Mouse (Mus musculus): ENCODE measurements around the gene Hnrnpab. TPM values are rescaled to one million over a fixed set of nuclear protein-coding genes. Genes with fewer than 3 reads are reported as not detected.

Hnrnpab gene
- polyA plus RNA-seq (2014; fragmentation: Nextera tagmentation; extraction: Ambion mirVana): 329 and 397 TPM in 2 replicates

DNA sequence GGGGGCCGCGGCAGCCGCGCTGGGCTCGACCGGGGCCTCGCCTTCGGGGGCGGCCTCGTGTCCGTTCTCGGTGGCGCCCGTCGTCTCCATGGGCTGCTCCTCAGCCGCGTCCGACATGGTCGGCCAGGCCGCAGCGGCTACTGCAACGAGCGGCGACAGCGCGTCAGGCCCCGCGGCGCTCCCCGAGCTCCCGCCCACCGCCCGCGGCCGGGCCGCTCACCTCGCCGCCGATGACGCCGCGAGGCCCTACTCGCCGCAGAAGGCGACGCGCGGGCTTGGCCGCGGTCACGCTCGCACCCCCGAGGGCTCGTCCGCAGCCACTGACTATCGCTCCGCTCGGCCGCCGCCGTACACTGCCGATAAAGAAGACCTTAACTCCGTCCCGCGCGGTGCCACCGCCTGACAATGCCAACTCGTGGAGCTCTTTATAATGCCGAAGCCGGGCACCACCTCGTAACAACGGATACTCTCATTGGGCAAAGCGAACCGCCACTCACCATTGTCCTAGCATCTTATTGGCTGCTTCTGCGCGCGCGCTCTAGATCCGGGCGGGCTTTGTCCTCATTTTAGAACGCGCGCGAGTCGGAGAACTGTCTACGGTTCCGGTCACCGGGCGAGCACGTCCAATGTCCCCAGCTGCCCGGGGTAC lies at the start of gene Hnrnpab:
Gene Hnrnpab, minus strand, starts transcription at position 401 of the 649 bp plus-strand sequence.
- WGBS: under 1% methylated on average over 85 of the region's 91 CpGs
- H3K4me1 ChIP-seq (ENCODE audit: control insufficient read depth, insufficient read depth, low read length): peaks cover 13% of the 10 kb centered on the region
- H3K27ac ChIP-seq (ENCODE audit: low read depth, low read length): peak within 1 kb of the TSS; percentile 93
- H3K36me3 ChIP-seq (ENCODE audit: control insufficient read depth, insufficient read depth, low read length): peaks cover 37% of the 10 kb centered on the region
- H3K9me3 ChIP-seq (ENCODE audit: control insufficient read depth, low read length): no peaks in the 10 kb centered on the region
- ATAC-seq (ENCODE audit: low read depth): peak; percentile 95
- peak within 1 kb of the TSS; percentile 99 for H3K9ac ChIP-seq (replicated peaks; ENCODE audit: low read depth, low read length)
- peak within 1 kb of the TSS; percentile 81 for H3K4me2 ChIP-seq (ENCODE audit: low read depth, low read length)
- no peaks in the 10 kb centered on the region for H3K27me3 ChIP-seq (ENCODE audit: control insufficient read depth, insufficient read depth, low read length)
- H3K4me3 ChIP-seq (ENCODE audit: low read depth, low read length): peak within 1 kb of the TSS; percentile 98

- H3K9ac ChIP-seq (replicated peaks; ENCODE audit: low read depth, low read length): no peak overlapping the region
- H3K36me3 ChIP-seq (ENCODE audit: control insufficient read depth, insufficient read depth, low read length): no peaks in the 10 kb centered on the region
- peaks cover 5% of the 10 kb centered on the region; the same call in 1 of the 2 replicates for H3K27me3 ChIP-seq (ENCODE audit: control insufficient read depth, insufficient read depth, low read length)
- H3K27ac ChIP-seq (ENCODE audit: low read depth, low read length): no peak overlapping the region
- no peak overlapping the region for H3K4me2 ChIP-seq (ENCODE audit: low read depth, low read length)
- no peaks in the 10 kb centered on the region for H3K9me3 ChIP-seq (ENCODE audit: control insufficient read depth, low read length)
- WGBS: 98% methylated on average over 3 of the region's 3 CpGs
- ATAC-seq (ENCODE audit: low read depth): no peak
- peaks cover 8% of the 10 kb centered on the region; the same call in 1 of the 2 replicates for H3K4me1 ChIP-seq (ENCODE audit: control insufficient read depth, insufficient read depth, low read length)
- H3K4me3 ChIP-seq (ENCODE audit: low read depth, low read length): no peak overlapping the region
Measured at GRCm38 (mm10) chr11:51654891-51655290, 48.2 kb upstream of the Hnrnpab start.

- Histone ChIP-seq H3K9me3 (ENCODE audit: control insufficient read depth, low read length) (no peaks in the 10 kb centered on the region), H3K4me1 (ENCODE audit: control insufficient read depth, insufficient read depth, low read length) (peaks cover 16% of the 10 kb centered on the region), H3K36me3 (ENCODE audit: control insufficient read depth, insufficient read depth, low read length) (no peaks in the 10 kb centered on the region), H3K27ac (ENCODE audit: low read depth, low read length) (no peak overlapping the region), H3K9ac (replicated peaks; ENCODE audit: low read depth, low read length) (no peak overlapping the region), H3K4me2 (ENCODE audit: low read depth, low read length) (no peak overlapping the region), H3K4me3 (ENCODE audit: low read depth, low read length) (no peak overlapping the region), H3K27me3 (ENCODE audit: control insufficient read depth, insufficient read depth, low read length) (peaks cover 5% of the 10 kb centered on the region; the same call in 1 of the 2 replicates)
- WGBS: 87% methylated on average over 6 of the region's 6 CpGs
- ATAC-seq (ENCODE audit: low read depth): no peak
Measured at GRCm38 (mm10) chr11:51653736-51654135, 47.1 kb upstream of the Hnrnpab start.

DNA sequence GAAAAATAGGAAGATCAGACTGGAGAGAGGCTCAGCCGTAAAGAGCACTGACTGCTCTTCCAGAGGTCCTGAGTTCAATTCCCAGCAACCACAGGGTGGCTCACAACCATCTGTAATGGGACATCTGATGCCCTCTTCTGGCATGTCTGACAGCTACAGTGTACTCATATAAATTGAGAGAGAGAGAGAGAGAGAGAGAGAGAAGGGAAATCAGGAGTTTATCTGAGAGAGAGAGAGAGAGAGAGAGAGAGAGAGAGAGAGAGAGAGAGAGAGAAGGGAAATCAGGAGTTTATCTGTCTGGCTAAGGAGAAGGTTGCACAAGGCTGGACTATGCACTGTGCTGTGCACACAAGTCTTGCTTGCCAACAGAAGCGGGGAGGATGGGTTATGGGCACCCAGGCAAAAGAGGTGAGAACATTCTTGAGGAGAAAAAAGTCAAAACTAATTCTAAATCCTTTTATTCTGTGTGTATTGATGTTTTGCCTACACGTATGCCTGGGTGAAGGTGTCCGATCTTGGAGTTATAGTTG lies 46.3 kb upstream of the Hnrnpab start:
- Histone ChIP-seq H3K9ac (replicated peaks; ENCODE audit: low read depth, low read length) (no peak overlapping the region), H3K27me3 (ENCODE audit: control insufficient read depth, insufficient read depth, low read length) (peaks cover 5% of the 10 kb centered on the region; the same call in 1 of the 2 replicates), H3K36me3 (ENCODE audit: control insufficient read depth, insufficient read depth, low read length) (no peaks in the 10 kb centered on the region), H3K27ac (ENCODE audit: low read depth, low read length) (no peak overlapping the region), H3K4me1 (ENCODE audit: control insufficient read depth, insufficient read depth, low read length) (peaks cover 15% of the 10 kb centered on the region), H3K4me2 (ENCODE audit: low read depth, low read length) (no peak overlapping the region), H3K9me3 (ENCODE audit: control insufficient read depth, low read length) (no peaks in the 10 kb centered on the region), H3K4me3 (ENCODE audit: low read depth, low read length) (no peak overlapping the region)
- no peak for ATAC-seq (ENCODE audit: low read depth)
- WGBS: 91% methylated on average over 4 of the region's 4 CpGs

GRCm38 (mm10) chr11:51650691-51651515 lies 44.3 kb upstream of the Hnrnpab start, which contains the start of the genes N4bp3 and D930048N14Rik:
TSS of gene N4bp3 (minus strand) at chr11:51650842.
TSS of gene D930048N14Rik (plus strand) at chr11:51650954.
- Histone ChIP-seq H3K4me3 (ENCODE audit: low read depth, low read length) (peak within 1 kb of the TSS; percentile 53), H3K36me3 (ENCODE audit: control insufficient read depth, insufficient read depth, low read length) (no peaks in the 10 kb centered on the region), H3K9me3 (ENCODE audit: control insufficient read depth, low read length) (no peaks in the 10 kb centered on the region), H3K4me2 (ENCODE audit: low read depth, low read length) (peak within 1 kb of the TSS; percentile 70), H3K9ac (replicated peaks; ENCODE audit: low read depth, low read length) (peak within 1 kb of the TSS; percentile 53), H3K27me3 (ENCODE audit: control insufficient read depth, insufficient read depth, low read length) (peaks cover 5% of the 10 kb centered on the region; the same call in 1 of the 2 replicates), H3K27ac (ENCODE audit: low read depth, low read length) (0 out of 2 replicates have a peak within 1 kb of the TSS, but pooled peaks have one; percentile 23), H3K4me1 (ENCODE audit: control insufficient read depth, insufficient read depth, low read length) (peaks cover 15% of the 10 kb centered on the region)
- peak; percentile 82 for ATAC-seq (ENCODE audit: low read depth)
- 2% methylated on average over 67 of the region's 70 CpGs for WGBS

- peak; percentile 15; the same call in 1 of the 2 replicates for ATAC-seq (ENCODE audit: low read depth)
- no peaks in the 10 kb centered on the region for H3K36me3 ChIP-seq (ENCODE audit: control insufficient read depth, insufficient read depth, low read length)
- H3K27ac ChIP-seq (ENCODE audit: low read depth, low read length): no peak overlapping the region
- H3K9me3 ChIP-seq (ENCODE audit: control insufficient read depth, low read length): no peaks in the 10 kb centered on the region
- 0% methylated on average over 27 of the region's 30 CpGs for WGBS
- H3K4me1 ChIP-seq (ENCODE audit: control insufficient read depth, insufficient read depth, low read length): peaks cover 15% of the 10 kb centered on the region
- H3K4me3 ChIP-seq (ENCODE audit: low read depth, low read length): peak overlapping the region; percentile 53
- peak overlapping the region; percentile 70 for H3K4me2 ChIP-seq (ENCODE audit: low read depth, low read length)
- peaks cover 5% of the 10 kb centered on the region; the same call in 1 of the 2 replicates for H3K27me3 ChIP-seq (ENCODE audit: control insufficient read depth, insufficient read depth, low read length)
- H3K9ac ChIP-seq (replicated peaks; ENCODE audit: low read depth, low read length): peak overlapping the region; percentile 53
Measured at GRCm38 (mm10) chr11:51650261-51650660, 43.6 kb upstream of the Hnrnpab start.

GRCm38 (mm10) chr11:51649889-51650199 lies 43.2 kb upstream of the Hnrnpab start:
- peaks cover 5% of the 10 kb centered on the region; the same call in 1 of the 2 replicates for H3K27me3 ChIP-seq (ENCODE audit: control insufficient read depth, insufficient read depth, low read length)
- H3K27ac ChIP-seq (ENCODE audit: low read depth, low read length): no peak overlapping the region
- H3K4me3 ChIP-seq (ENCODE audit: low read depth, low read length): peak overlapping the region; percentile 53
- no peak for ATAC-seq (ENCODE audit: low read depth)
- peak overlapping the region; percentile 53 for H3K9ac ChIP-seq (replicated peaks; ENCODE audit: low read depth, low read length)
- WGBS: 3% methylated on average over 7 of the region's 7 CpGs
- H3K36me3 ChIP-seq (ENCODE audit: control insufficient read depth, insufficient read depth, low read length): no peaks in the 10 kb centered on the region
- H3K4me2 ChIP-seq (ENCODE audit: low read depth, low read length): peak overlapping the region; percentile 70
- H3K4me1 ChIP-seq (ENCODE audit: control insufficient read depth, insufficient read depth, low read length): peaks cover 15% of the 10 kb centered on the region
- no peaks in the 10 kb centered on the region for H3K9me3 ChIP-seq (ENCODE audit: control insufficient read depth, low read length)

DNA sequence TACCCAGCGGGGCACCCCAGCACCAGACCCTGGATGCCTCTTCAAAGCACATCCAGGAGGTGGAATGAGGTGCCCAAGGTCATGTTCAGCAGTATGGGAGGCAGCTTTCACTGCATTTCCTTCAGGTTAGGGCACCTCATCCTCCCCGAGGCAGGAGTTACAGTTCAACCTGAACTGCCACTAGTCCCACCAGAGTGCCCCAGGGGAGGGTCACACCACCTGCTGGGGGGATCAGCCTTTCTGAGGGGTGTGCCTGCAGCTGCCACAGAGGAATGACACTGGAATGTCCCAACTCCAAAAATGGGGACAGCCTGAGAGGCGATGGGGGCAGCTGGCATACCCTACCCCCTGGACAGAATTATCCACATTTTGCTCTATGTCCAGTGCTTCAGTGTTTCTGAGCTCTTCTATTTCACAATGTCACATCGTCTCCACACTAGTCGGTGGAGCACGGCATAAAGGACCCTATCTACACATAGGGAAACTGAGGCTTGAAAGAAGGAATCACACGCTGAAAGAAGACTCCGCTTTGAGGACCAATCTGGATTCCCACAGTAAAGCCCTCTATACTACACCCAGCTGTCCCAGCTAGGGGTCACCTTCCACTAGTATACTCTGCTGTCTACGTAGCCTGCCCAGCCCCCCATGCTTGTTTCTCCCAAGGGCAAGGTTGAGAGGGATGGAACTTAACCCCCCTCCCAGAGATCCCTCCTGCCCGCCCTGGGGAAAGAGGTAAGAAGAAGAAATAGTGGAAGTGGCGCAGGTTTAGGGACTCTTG lies 42.7 kb upstream of the Hnrnpab start:
- Histone ChIP-seq H3K27me3 (ENCODE audit: control insufficient read depth, insufficient read depth, low read length) (peaks cover 5% of the 10 kb centered on the region; the same call in 1 of the 2 replicates), H3K4me2 (ENCODE audit: low read depth, low read length) (peak overlapping the region; percentile 70), H3K36me3 (ENCODE audit: control insufficient read depth, insufficient read depth, low read length) (no peaks in the 10 kb centered on the region), H3K9ac (replicated peaks; ENCODE audit: low read depth, low read length) (peak overlapping the region; percentile 21; the same call in 1 of the 2 replicates), H3K4me3 (ENCODE audit: low read depth, low read length) (peak overlapping the region; percentile 53; the same call in 1 of the 2 replicates), H3K27ac (ENCODE audit: low read depth, low read length) (no peak overlapping the region), H3K4me1 (ENCODE audit: control insufficient read depth, insufficient read depth, low read length) (peaks cover 15% of the 10 kb centered on the region), H3K9me3 (ENCODE audit: control insufficient read depth, low read length) (no peaks in the 10 kb centered on the region)
- WGBS: 29% methylated on average over 11 of the region's 11 CpGs
- no peak for ATAC-seq (ENCODE audit: low read depth)
